8 mouse cellular contexts compared by ENCODE assay signal in genomic region chr14:75833546-75834250, GRCm38 (mm10). TPM values are rescaled to one million over a fixed set of nuclear protein-coding genes. Genes with fewer than 3 reads are reported as not detected.
DNase-seq lines count a peak whose midpoint lies in the region; ATAC-seq and TF ChIP-seq lines count a peak whose summit lies in the region.

No protein-coding gene starts in this region.

- intact Hi-C loops in heart, postnatal 36 days (cut with DNase I), result no loop called here

- no peaks in the 10 kb centered on the region for H3K27me3 ChIP-seq in ES-Bruce4 (ENCODE audit: control insufficient read depth, insufficient read depth, low read length, poor library complexity, severe bottlenecking)

- peak; percentile 22 for ATAC-seq in megakaryocyte progenitor cell, adult 5-6 weeks (replicated peaks; ENCODE audit: poor library complexity)

- TF ChIP-seq CTCF in ES-Bruce4 (IDR thresholded peaks at IDR 0.05; ENCODE audit: low read depth, low read length), result no peak
- no peak; the same call in 1 of the 2 replicates for TF ChIP-seq CTCF in bone marrow macrophage, adult 2 months (IDR thresholded peaks at IDR 0.05; ENCODE audit: low read depth, low read length)

- peak overlapping the region; percentile 67 for H3K9ac ChIP-seq in ES-Bruce4 (ENCODE audit: low read depth, poor library complexity, severe bottlenecking)

- no peak for TF ChIP-seq POLR2A in ES-Bruce4 (IDR thresholded peaks at IDR 0.05; ENCODE audit: insufficient read depth, low read length)
- no peak for TF ChIP-seq POLR2A in bone marrow macrophage, adult 2 months (IDR thresholded peaks at IDR 0.05; ENCODE audit: borderline replicate concordance, low read depth, low read length)

- peak overlapping the region; percentile 72 for H3K27ac ChIP-seq in ES-Bruce4 (ENCODE audit: insufficient read depth, low read length)
- peak overlapping the region; percentile 94 for H3K27ac ChIP-seq in bone marrow macrophage, adult 2 months (ENCODE audit: insufficient read depth, low read depth, low read length)

- H3K4me1 ChIP-seq in ES-Bruce4 (ENCODE audit: control insufficient read depth, insufficient read depth, low read length), result peaks cover 2% of the 10 kb centered on the region
- H3K4me1 ChIP-seq in bone marrow macrophage, adult 2 months (ENCODE audit: control insufficient read depth, insufficient read depth, low read length), result peaks cover 39% of the 10 kb centered on the region

- DNase-seq in heart, postnatal 36 days, result peak; percentile 32 to 80
- DNase-seq in large intestine, adult 2 months (ENCODE audit: low read depth, low spot score), result peak; percentile 64
- no peak for DNase-seq in cerebellum, adult 9-11 months
- DNase-seq in layer of hippocampus, postnatal 25 days (ENCODE audit: extremely low spot score in 1 of 2, low spot score in 1 of 2), result no peak
- DNase-seq in layer of hippocampus, adult 18-20 months (ENCODE audit: low spot score in 2 of 2), result no peak

- WGBS in large intestine, adult 2 months, result 2% methylated on average over 12 of the region's 12 CpGs

- no peaks in the 10 kb centered on the region for H3K36me3 ChIP-seq in ES-Bruce4 (ENCODE audit: control insufficient read depth, insufficient read depth, low read length, poor library complexity, severe bottlenecking)

- H3K4me3 ChIP-seq in ES-Bruce4 (ENCODE audit: low read depth, low read length), result peak overlapping the region; percentile 96
- H3K4me3 ChIP-seq in bone marrow macrophage, adult 2 months (ENCODE audit: insufficient read depth, low read length), result peak overlapping the region; percentile 62

- no peaks in the 10 kb centered on the region for H3K9me3 ChIP-seq in ES-Bruce4 (replicated peaks; ENCODE audit: control insufficient read depth, insufficient read depth, low read length, poor library complexity, severe bottlenecking)

- no peak for TF ChIP-seq EP300 in ES-Bruce4 (IDR thresholded peaks at IDR 0.05; ENCODE audit: insufficient read depth, low read depth, low read length)

RNA-seq across cellular contexts. Expression of gene Tpt1, which starts 11.2 kb away (rescaled TPM):
- 3,060 and 3,539 TPM in 2 replicates for polyA plus RNA-seq in ES-Bruce4 (2011; ENCODE audit: insufficient read depth, insufficient read length, low read depth, missing spikeins)
- 3,849 and 4,223 TPM in 2 replicates for polyA plus RNA-seq in bone marrow macrophage, adult 2 months (2012; ENCODE audit: insufficient read depth, insufficient read length, missing spikeins)
- total RNA-seq in heart, postnatal 36 days (2021), result 1,000 to 10,000 TPM; 2,953 to 3,079 TPM
- 1,475 and 1,792 TPM in 2 replicates for polyA plus RNA-seq in large intestine, adult 2 months (2012; rRNA removed)
- 4,894 and 5,633 TPM in 2 replicates for total RNA-seq in megakaryocyte progenitor cell, adult 5-6 weeks (2015)
- total RNA-seq in megakaryocyte progenitor cell, adult 5-6 weeks (2017), result 809 and 847 TPM in 2 replicates
- 1,000 to 10,000 TPM in 1 of 2 experiments, 100 to 1,000 TPM in 1; 935 to 1,046 TPM for total RNA-seq in layer of hippocampus, postnatal 25 days (2021)
- 100 to 1,000 TPM; 912 to 940 TPM for total RNA-seq in layer of hippocampus, adult 18-20 months (2021)

RNA-seq across cellular contexts. Expression of gene Slc25a30, which starts 46.9 kb away (rescaled TPM):
- 70.6 and 73.3 TPM in 2 replicates for polyA plus RNA-seq in ES-Bruce4 (2011; ENCODE audit: insufficient read depth, insufficient read length, low read depth, missing spikeins)
- polyA plus RNA-seq in bone marrow macrophage, adult 2 months (2012; ENCODE audit: insufficient read depth, insufficient read length, missing spikeins), result 26.8 and 33.3 TPM in 2 replicates
- total RNA-seq in heart, postnatal 36 days (2021), result 10 to 100 TPM; 11.0 to 15.5 TPM
- polyA plus RNA-seq in large intestine, adult 2 months (2012; rRNA removed), result 2.4 and 2.9 TPM in 2 replicates
- 17.3 TPM in 2 replicates for total RNA-seq in megakaryocyte progenitor cell, adult 5-6 weeks (2015)
- 16.9 and 17.6 TPM in 2 replicates for total RNA-seq in megakaryocyte progenitor cell, adult 5-6 weeks (2017)
- total RNA-seq in layer of hippocampus, postnatal 25 days (2021), result 10 to 100 TPM; 10.9 to 14.7 TPM
- 10 to 100 TPM; 12.8 to 14.3 TPM for total RNA-seq in layer of hippocampus, adult 18-20 months (2021)

Comparison
In these comparisons a context has a peak if more than half of its experiments do, and no peak if none do; other contexts are left out.
1. DNase-seq: peak in heart, postnatal 36 days (2 of 2) and large intestine, adult 2 months (single experiment); none in cerebellum, adult 9-11 months (single experiment), layer of hippocampus, postnatal 25 days (0 of 2) and layer of hippocampus, adult 18-20 months (0 of 2).